Mouse (Mus musculus) embryonic facial prominence, embryonic 11.5 days (tissue): ENCODE results near the gene Tanc2. TPM values are rescaled to one million over a fixed set of nuclear protein-coding genes. Genes with fewer than 3 reads are reported as not detected.
A peak's percentile ranks its signal among the peaks of the same experiment; 100 is the strongest.

ENCODE experiments used
- ATAC-seq: fragments of 200-750 bp; cut with Nextera tagmentation; replicated peaks from 2 replicates; pipeline ENCODE4 v1.8.0; 2017; ENCODE audit warnings: low read depth; ENCODE audit not compliant: insufficient number of reproducible peaks, low FRiP score, low TSS enrichment
- DNase-seq: peaks from one replicate; pipeline ENCODE4 v3.0.0-alpha.2; 2015; ENCODE audit warnings: low spot score
- H3K27ac ChIP-seq: fragments of 300-500 bp; sonication (generic); replicated peaks from 2 replicates; pipeline ENCODE4 v1.5.1; 2014; ENCODE audit warnings: mild to moderate bottlenecking, low read depth, low read length, control low read depth
- H3K27me3 ChIP-seq: fragments of 300-500 bp; sonication (generic); 2 replicates; pipeline ENCODE4 v1.6.1; 2014; ENCODE audit warnings: mild to moderate bottlenecking, low read length, moderate library complexity, mixed read lengths; ENCODE audit not compliant: control insufficient read depth, insufficient read depth
- H3K36me3 ChIP-seq: fragments of 300-500 bp; sonication (generic); replicated peaks from 2 replicates; pipeline ENCODE4 v1.6.1; 2014; ENCODE audit warnings: low read depth, mild to moderate bottlenecking, low read length, moderate library complexity, mixed read lengths; ENCODE audit not compliant: control insufficient read depth, insufficient read depth
- H3K4me1 ChIP-seq: fragments of 300-500 bp; sonication (generic); 2 replicates; pipeline ENCODE4 v1.6.1; 2014; ENCODE audit warnings: low read length, mixed read lengths; ENCODE audit not compliant: control insufficient read depth, insufficient read depth
- H3K4me2 ChIP-seq: fragments of 300-500 bp; sonication (generic); 2 replicates; pipeline ENCODE4 v1.6.1; 2014; ENCODE audit warnings: low read depth, mild to moderate bottlenecking, control low read depth, low read length, moderate library complexity
- H3K4me3 ChIP-seq: fragments of 300-500 bp; sonication (generic); 2 replicates; pipeline ENCODE4 v1.5.1; 2014; ENCODE audit warnings: low read depth, low read length, control low read depth
- H3K9ac ChIP-seq: fragments of 300-500 bp; sonication (generic); replicated peaks from 2 replicates; pipeline ENCODE4 v1.6.1; 2014; ENCODE audit warnings: mild to moderate bottlenecking, control low read depth, low read length
- H3K9me3 ChIP-seq: fragments of 300-500 bp; sonication (generic); replicated peaks from 2 replicates; pipeline ENCODE4 v1.6.1; 2016; ENCODE audit warnings: mild to moderate bottlenecking, low read length, inconsistent platforms, mixed read lengths; ENCODE audit not compliant: control insufficient read depth
- WGBS: fragments of 180-500 bp; shearing (Covaris S2); extraction: QIAGEN DNeasy Blood & Tissue Kit; methylation state at CpG from one replicate; pipeline ENCODE4 v1.1.7; 2014; 5-methylcytosine and 5-hydroxymethylcytosine counted together
- polyA plus RNA-seq: library from polyadenylated mRNA; unstranded; fragments of >200 nt; fragmentation: Nextera tagmentation; extraction: Ambion mirVana; gene quantifications from 2 replicates; pipeline ENCODE4 v1.2.1, GENCODE M21; 2014

Tanc2 gene
- 10.6 and 12.1 TPM in 2 replicates for polyA plus RNA-seq

DNA sequence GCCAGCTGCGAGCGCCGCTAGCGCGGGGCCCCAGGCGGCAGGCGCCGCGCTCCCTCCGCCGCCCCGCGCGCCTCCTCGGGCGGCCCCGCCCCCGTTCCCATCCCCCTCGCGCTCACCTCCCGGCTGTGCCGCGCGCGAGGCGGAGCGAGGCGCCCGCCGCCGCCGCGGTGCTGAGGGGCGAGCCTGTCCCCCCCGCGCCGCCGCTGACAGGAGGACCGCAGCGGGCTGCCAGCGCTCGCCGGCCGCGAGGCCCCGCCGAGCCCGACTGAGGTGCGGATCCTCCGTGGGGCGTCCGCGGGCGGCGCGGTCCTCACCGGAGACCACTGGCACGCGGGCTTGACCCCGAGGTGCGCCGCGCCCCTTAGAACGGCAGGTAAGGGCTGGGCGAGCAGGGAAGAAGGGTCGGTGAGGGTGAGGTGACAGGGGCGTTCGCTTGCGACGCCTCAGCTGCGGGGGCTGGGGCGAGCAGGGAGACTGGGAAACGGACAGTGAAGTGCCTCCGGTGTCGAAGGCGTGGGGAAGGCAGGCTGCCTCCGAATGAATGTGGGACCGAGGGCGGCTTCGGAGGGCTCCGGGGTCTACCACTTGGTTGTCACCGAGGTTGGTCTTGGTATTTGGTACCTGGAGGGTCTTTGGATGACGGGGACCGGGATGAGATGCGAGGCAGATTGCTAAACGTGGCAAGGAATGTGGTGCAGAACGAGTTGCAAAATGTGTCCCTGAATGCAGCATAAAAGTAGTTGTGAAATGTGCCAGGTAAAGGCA lies at the start of gene Tanc2:
TSS of gene Tanc2 (plus strand) at position 110 of the 765 bp plus-strand sequence.
- under 1% methylated on average over 54 of the region's 87 CpGs for WGBS
- Histone ChIP-seq H3K4me2 (peak within 1 kb of the TSS; percentile 96), H3K4me1 (no peaks in the 10 kb centered on the region), H3K27me3 (no peaks in the 10 kb centered on the region), H3K9ac (peak within 1 kb of the TSS; percentile 88), H3K4me3 (peak within 1 kb of the TSS; percentile 93), H3K36me3 (no peaks in the 10 kb centered on the region), H3K27ac (peak within 1 kb of the TSS; percentile 85), H3K9me3 (no peaks in the 10 kb centered on the region)
- ATAC-seq: peak; percentile 57
- DNase-seq: peak; percentile 40

DNA sequence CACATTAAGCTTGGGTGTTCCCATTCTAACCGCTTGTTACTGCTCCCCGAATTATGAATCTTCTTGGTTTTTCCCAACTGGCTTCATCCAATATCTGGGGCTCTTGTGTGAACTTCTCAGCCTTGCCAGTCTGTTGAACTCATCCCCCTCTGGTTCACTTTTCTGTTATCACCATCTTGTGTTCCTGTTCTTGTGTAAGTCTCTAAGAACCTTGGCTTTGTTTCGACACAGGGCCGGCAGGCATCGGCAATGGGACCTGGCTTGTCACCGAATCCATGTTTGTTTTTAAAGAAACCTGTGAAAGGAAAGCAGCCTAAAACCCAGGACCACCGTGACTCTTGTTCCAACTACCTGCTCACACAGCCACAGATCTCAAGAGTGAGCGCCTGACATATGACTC lies 49.0 kb upstream of the Tanc2 start:
- Histone ChIP-seq H3K4me3 (no peak overlapping the region), H3K9me3 (no peaks in the 10 kb centered on the region), H3K4me2 (no peak overlapping the region), H3K27ac (no peak overlapping the region), H3K27me3 (no peaks in the 10 kb centered on the region), H3K36me3 (no peaks in the 10 kb centered on the region), H3K9ac (no peak overlapping the region), H3K4me1 (no peaks in the 10 kb centered on the region)
- 83% methylated on average over 8 of the region's 8 CpGs for WGBS
- no peak for ATAC-seq
- no peak for DNase-seq

- no peaks in the 10 kb centered on the region for H3K27me3 ChIP-seq
- no peak overlapping the region for H3K4me3 ChIP-seq
- no peaks in the 10 kb centered on the region for H3K36me3 ChIP-seq
- no peak for ATAC-seq
- H3K4me1 ChIP-seq: no peaks in the 10 kb centered on the region
- H3K27ac ChIP-seq: no peak overlapping the region
- no peak overlapping the region for H3K4me2 ChIP-seq
- DNase-seq: no peak
- H3K9ac ChIP-seq: no peak overlapping the region
- H3K9me3 ChIP-seq: no peaks in the 10 kb centered on the region
- 68% methylated on average over 4 of the region's 4 CpGs for WGBS
Observed at GRCm38 (mm10) chr11:105541366-105541765, 48.4 kb upstream of the Tanc2 start.

GRCm38 (mm10) chr11:105542129-105542528 lies 47.7 kb upstream of the Tanc2 start:
- no peak for ATAC-seq
- no peaks in the 10 kb centered on the region for H3K27me3 ChIP-seq
- H3K27ac ChIP-seq: no peak overlapping the region
- no peaks in the 10 kb centered on the region for H3K36me3 ChIP-seq
- DNase-seq: no peak
- H3K4me2 ChIP-seq: no peak overlapping the region
- no peaks in the 10 kb centered on the region for H3K9me3 ChIP-seq
- no peak overlapping the region for H3K4me3 ChIP-seq
- H3K4me1 ChIP-seq: no peaks in the 10 kb centered on the region
- H3K9ac ChIP-seq: no peak overlapping the region
- 56% methylated on average over 1 of the region's 1 CpGs for WGBS

- WGBS: 40% methylated on average over 8 of the region's 8 CpGs
- H3K36me3 ChIP-seq: no peaks in the 10 kb centered on the region
- no peak overlapping the region for H3K4me3 ChIP-seq
- no peak overlapping the region for H3K4me2 ChIP-seq
- H3K27me3 ChIP-seq: no peaks in the 10 kb centered on the region
- no peak for DNase-seq
- no peak overlapping the region for H3K27ac ChIP-seq
- no peaks in the 10 kb centered on the region for H3K4me1 ChIP-seq
- ATAC-seq: no peak
- H3K9me3 ChIP-seq: no peaks in the 10 kb centered on the region
- no peak overlapping the region for H3K9ac ChIP-seq
Observed at GRCm38 (mm10) chr11:105545801-105546200, 44.0 kb upstream of the Tanc2 start.

DNA sequence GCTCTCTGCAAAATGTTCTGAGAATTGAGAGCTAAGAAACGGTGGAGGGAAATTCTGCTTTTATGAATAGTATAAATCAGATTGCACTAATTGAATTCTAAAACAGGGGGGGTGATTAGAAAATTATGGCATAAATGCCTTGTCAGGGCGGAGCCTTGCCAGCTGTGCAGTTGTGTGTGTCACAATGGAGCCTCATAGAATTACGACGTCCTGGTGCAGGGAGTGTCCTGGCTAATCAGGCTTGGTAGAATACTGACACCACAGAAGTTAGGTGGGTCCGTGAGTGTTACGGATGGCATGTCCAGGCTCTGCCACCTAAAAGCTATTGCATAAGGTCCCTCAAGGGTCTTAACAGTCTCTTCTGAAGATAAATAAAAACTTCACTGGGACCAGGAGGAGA lies 43.4 kb upstream of the Tanc2 start:
- 68% methylated on average over 6 of the region's 6 CpGs for WGBS
- Histone ChIP-seq H3K36me3 (no peaks in the 10 kb centered on the region), H3K9me3 (no peaks in the 10 kb centered on the region), H3K4me2 (no peak overlapping the region), H3K4me1 (no peaks in the 10 kb centered on the region), H3K9ac (no peak overlapping the region), H3K27ac (no peak overlapping the region), H3K27me3 (no peaks in the 10 kb centered on the region), H3K4me3 (no peak overlapping the region)
- ATAC-seq (no peak), DNase-seq (no peak)

- WGBS: 86% methylated on average over 6 of the region's 6 CpGs
- H3K27ac ChIP-seq: no peak overlapping the region
- DNase-seq (no peak), ATAC-seq (no peak)
- no peak overlapping the region for H3K9ac ChIP-seq
- H3K4me3 ChIP-seq: no peak overlapping the region
- no peaks in the 10 kb centered on the region for H3K36me3 ChIP-seq
- no peaks in the 10 kb centered on the region for H3K27me3 ChIP-seq
- H3K4me2 ChIP-seq: no peak overlapping the region
- no peaks in the 10 kb centered on the region for H3K9me3 ChIP-seq
- H3K4me1 ChIP-seq: no peaks in the 10 kb centered on the region
Observed at GRCm38 (mm10) chr11:105548383-105548782, 41.4 kb upstream of the Tanc2 start.

DNA sequence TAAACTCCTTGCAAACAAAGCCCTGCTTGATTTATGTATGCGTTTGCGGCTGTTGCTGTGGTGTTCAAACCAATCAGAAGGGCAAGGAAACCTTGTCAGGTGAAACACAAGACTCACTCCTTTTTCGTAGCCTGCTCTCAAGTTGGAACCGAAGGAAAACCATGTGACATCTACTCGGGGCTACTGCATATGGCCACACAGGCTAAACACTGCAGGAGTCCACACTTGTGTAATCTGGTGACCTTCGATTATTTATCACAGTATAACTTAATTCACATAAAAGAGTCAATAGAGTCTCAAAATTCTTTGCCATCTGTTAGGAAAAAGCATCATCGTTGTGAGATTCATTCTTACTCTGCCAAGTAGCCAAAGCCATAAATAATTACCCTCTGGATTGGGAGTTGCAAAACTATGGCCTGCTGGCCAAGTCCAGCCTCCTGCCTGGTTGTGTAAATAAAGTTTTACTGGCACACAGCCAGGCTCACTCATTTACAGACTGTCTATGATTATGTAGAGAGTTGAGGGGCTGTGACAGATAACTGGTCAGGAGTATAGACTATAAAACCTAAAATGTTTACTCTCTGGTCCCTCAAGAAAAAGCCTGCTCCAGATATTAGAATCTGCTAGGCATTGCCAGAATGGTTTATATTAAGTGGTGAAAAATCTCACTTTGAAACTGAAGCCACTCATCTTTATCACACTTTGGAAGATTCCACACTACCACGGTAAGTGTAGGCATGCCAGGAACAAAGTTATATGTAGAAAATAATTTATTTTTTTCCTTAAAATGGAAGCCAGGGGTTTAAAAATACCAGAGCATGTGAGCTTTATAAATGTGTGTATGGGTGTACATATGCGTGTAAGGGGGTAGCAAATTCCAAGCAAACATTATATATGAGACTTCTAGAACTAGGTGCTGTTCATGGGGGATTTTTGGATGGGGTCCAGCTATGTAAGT lies 40.3 kb upstream of the Tanc2 start:
- 91% methylated on average over 9 of the region's 9 CpGs for WGBS
- DNase-seq (no peak), ATAC-seq (no peak)
- no peaks in the 10 kb centered on the region for H3K4me1 ChIP-seq
- H3K9ac ChIP-seq: no peak overlapping the region
- H3K4me2 ChIP-seq: no peak overlapping the region
- no peak overlapping the region for H3K27ac ChIP-seq
- H3K9me3 ChIP-seq: no peaks in the 10 kb centered on the region
- no peaks in the 10 kb centered on the region for H3K27me3 ChIP-seq
- H3K36me3 ChIP-seq: no peaks in the 10 kb centered on the region
- no peak overlapping the region for H3K4me3 ChIP-seq
